Mouse (Mus musculus): ENCODE results near the gene Pde6g. TPM values are rescaled to one million over a fixed set of nuclear protein-coding genes. Genes with fewer than 3 reads are reported as not detected.

Gene Pde6g
- 0.25 and 0.41 TPM in 2 replicates for polyA plus RNA-seq (2016; fragmentation: Nextera tagmentation; extraction: Ambion mirVana)

GRCm38 (mm10) chr11:120453306-120453705 lies at the start of gene Pde6g:
TSS of gene Pde6g (minus strand) at chr11:120453500.
- peaks cover 18% of the 10 kb centered on the region for H3K4me1 ChIP-seq
- H3K36me3 ChIP-seq (replicated peaks), result peaks cover 15% of the 10 kb centered on the region; the same call in 1 of the 2 replicates
- no peak within 1 kb of the TSS for H3K27ac ChIP-seq
- WGBS, result 86% methylated on average over 4 of the region's 4 CpGs
- H3K9me3 ChIP-seq, result no peaks in the 10 kb centered on the region
- H3K4me3 ChIP-seq, result no peak within 1 kb of the TSS; the same call in 1 of the 2 replicates
- no peak for DNase-seq (ENCODE audit: extremely low spot score, low spot score)
- no peaks in the 10 kb centered on the region for H3K27me3 ChIP-seq (ENCODE audit: poor library complexity, severe bottlenecking)

- Histone ChIP-seq H3K27me3 (ENCODE audit: poor library complexity, severe bottlenecking) (no peaks in the 10 kb centered on the region), H3K4me3 (no peak overlapping the region), H3K27ac (no peak overlapping the region), H3K9me3 (no peaks in the 10 kb centered on the region), H3K4me1 (peaks cover 6% of the 10 kb centered on the region; the same call in 1 of the 2 replicates), H3K36me3 (replicated peaks) (peaks cover 27% of the 10 kb centered on the region)
- 91% methylated on average over 4 of the region's 4 CpGs for WGBS
- DNase-seq (ENCODE audit: extremely low spot score, low spot score), result no peak
Measured at GRCm38 (mm10) chr11:120501701-120502100, 48.4 kb upstream of the Pde6g start.

- no peaks in the 10 kb centered on the region for H3K27me3 ChIP-seq (ENCODE audit: poor library complexity, severe bottlenecking)
- no peak overlapping the region for H3K4me3 ChIP-seq
- peaks cover 6% of the 10 kb centered on the region; the same call in 1 of the 2 replicates for H3K4me1 ChIP-seq
- no peak overlapping the region for H3K27ac ChIP-seq
- H3K9me3 ChIP-seq, result no peaks in the 10 kb centered on the region
- no peak for DNase-seq (ENCODE audit: extremely low spot score, low spot score)
- 73% methylated on average over 6 of the region's 6 CpGs for WGBS
- H3K36me3 ChIP-seq (replicated peaks), result peaks cover 33% of the 10 kb centered on the region
Measured at GRCm38 (mm10) chr11:120501018-120501417, 47.7 kb upstream of the Pde6g start.

GRCm38 (mm10) chr11:120500357-120500756 lies 47.1 kb upstream of the Pde6g start:
- Histone ChIP-seq H3K27me3 (ENCODE audit: poor library complexity, severe bottlenecking) (no peaks in the 10 kb centered on the region), H3K27ac (no peak overlapping the region), H3K4me1 (peaks cover 6% of the 10 kb centered on the region; the same call in 1 of the 2 replicates), H3K36me3 (replicated peaks) (peaks cover 40% of the 10 kb centered on the region), H3K9me3 (no peaks in the 10 kb centered on the region), H3K4me3 (no peak overlapping the region; the same call in 1 of the 2 replicates)
- DNase-seq (ENCODE audit: extremely low spot score, low spot score), result no peak
- 31% methylated on average over 3 of the region's 3 CpGs for WGBS

- 93% methylated on average over 6 of the region's 6 CpGs for WGBS
Measured at GRCm38 (mm10) chr11:120499894-120500293, 46.6 kb upstream of the Pde6g start.

GRCm38 (mm10) chr11:120498891-120499290 lies 45.6 kb upstream of the Pde6g start:
- peaks cover 12% of the 10 kb centered on the region for H3K4me1 ChIP-seq
- peaks cover 55% of the 10 kb centered on the region for H3K36me3 ChIP-seq (replicated peaks)
- 0 out of 2 replicates have a peak overlapping the region, but pooled peaks have one; percentile 5 for H3K4me3 ChIP-seq
- no peak for DNase-seq (ENCODE audit: extremely low spot score, low spot score)
- 91% methylated on average over 5 of the region's 5 CpGs for WGBS
- no peak overlapping the region for H3K27ac ChIP-seq
- no peaks in the 10 kb centered on the region for H3K9me3 ChIP-seq
- H3K27me3 ChIP-seq (ENCODE audit: poor library complexity, severe bottlenecking), result no peaks in the 10 kb centered on the region

More at GRCm38 (mm10) chr11:120499894-120500293, 46.6 kb upstream of the Pde6g start:
- H3K27ac ChIP-seq, result no peak overlapping the region
- H3K36me3 ChIP-seq (replicated peaks), result peaks cover 45% of the 10 kb centered on the region
- no peak for DNase-seq (ENCODE audit: extremely low spot score, low spot score)
- H3K4me3 ChIP-seq, result no peak overlapping the region
- no peaks in the 10 kb centered on the region for H3K27me3 ChIP-seq (ENCODE audit: poor library complexity, severe bottlenecking)
- no peaks in the 10 kb centered on the region for H3K9me3 ChIP-seq
- H3K4me1 ChIP-seq, result peaks cover 6% of the 10 kb centered on the region; the same call in 1 of the 2 replicates

- no peak overlapping the region for H3K4me3 ChIP-seq
- no peaks in the 10 kb centered on the region for H3K9me3 ChIP-seq
Measured at GRCm38 (mm10) chr11:120498226-120498625, 44.9 kb upstream of the Pde6g start.

GRCm38 (mm10) chr11:120497436-120497835 lies 44.1 kb upstream of the Pde6g start:
- no peak for DNase-seq (ENCODE audit: extremely low spot score, low spot score)
- Histone ChIP-seq H3K4me3 (no peak overlapping the region), H3K4me1 (peaks cover 26% of the 10 kb centered on the region), H3K27me3 (ENCODE audit: poor library complexity, severe bottlenecking) (no peaks in the 10 kb centered on the region), H3K36me3 (replicated peaks) (peaks cover 57% of the 10 kb centered on the region), H3K9me3 (no peaks in the 10 kb centered on the region), H3K27ac (no peak overlapping the region)
- WGBS, result 93% methylated on average over 3 of the region's 3 CpGs

More at GRCm38 (mm10) chr11:120498226-120498625, 44.9 kb upstream of the Pde6g start:
- no peaks in the 10 kb centered on the region for H3K27me3 ChIP-seq (ENCODE audit: poor library complexity, severe bottlenecking)
- no peak for DNase-seq (ENCODE audit: extremely low spot score, low spot score)
- peaks cover 57% of the 10 kb centered on the region for H3K36me3 ChIP-seq (replicated peaks)
- no peak overlapping the region for H3K27ac ChIP-seq
- 95% methylated on average over 12 of the region's 12 CpGs for WGBS
- peaks cover 19% of the 10 kb centered on the region for H3K4me1 ChIP-seq

- no peak for DNase-seq (ENCODE audit: extremely low spot score, low spot score)
- Histone ChIP-seq H3K9me3 (no peaks in the 10 kb centered on the region), H3K4me3 (peak overlapping the region; percentile 98; the same call in 1 of the 2 replicates), H3K27me3 (ENCODE audit: poor library complexity, severe bottlenecking) (no peaks in the 10 kb centered on the region), H3K4me1 (peaks cover 54% of the 10 kb centered on the region), H3K27ac (no peak overlapping the region), H3K36me3 (replicated peaks) (peaks cover 67% of the 10 kb centered on the region)
- 88% methylated on average over 3 of the region's 3 CpGs for WGBS
Measured at GRCm38 (mm10) chr11:120493911-120494310, 40.6 kb upstream of the Pde6g start.

- H3K27ac ChIP-seq, result peak overlapping the region; percentile 92
- 71% methylated on average over 3 of the region's 3 CpGs for WGBS
- no peaks in the 10 kb centered on the region for H3K27me3 ChIP-seq (ENCODE audit: poor library complexity, severe bottlenecking)
- H3K36me3 ChIP-seq (replicated peaks), result peaks cover 67% of the 10 kb centered on the region
- H3K9me3 ChIP-seq, result no peaks in the 10 kb centered on the region
- H3K4me3 ChIP-seq, result peak overlapping the region; percentile 98
- DNase-seq (ENCODE audit: extremely low spot score, low spot score), result no peak
- H3K4me1 ChIP-seq, result peaks cover 54% of the 10 kb centered on the region
Measured at GRCm38 (mm10) chr11:120493351-120493750, 40.1 kb upstream of the Pde6g start.

GRCm38 (mm10) chr11:120492878-120493203 lies 39.5 kb upstream of the Pde6g start:
- no peaks in the 10 kb centered on the region for H3K27me3 ChIP-seq (ENCODE audit: poor library complexity, severe bottlenecking)
- H3K4me1 ChIP-seq, result peaks cover 54% of the 10 kb centered on the region
- 32% methylated on average over 3 of the region's 3 CpGs for WGBS
- DNase-seq (ENCODE audit: extremely low spot score, low spot score), result no peak
- no peaks in the 10 kb centered on the region for H3K9me3 ChIP-seq
- peak overlapping the region; percentile 98 for H3K4me3 ChIP-seq
- H3K27ac ChIP-seq, result peak overlapping the region; percentile 92
- H3K36me3 ChIP-seq (replicated peaks), result peaks cover 67% of the 10 kb centered on the region

- peak overlapping the region; percentile 98 for H3K4me3 ChIP-seq
- DNase-seq (ENCODE audit: extremely low spot score, low spot score), result peak; percentile 52
- peaks cover 67% of the 10 kb centered on the region for H3K36me3 ChIP-seq (replicated peaks)
- H3K27ac ChIP-seq, result peak overlapping the region; percentile 92
- no peaks in the 10 kb centered on the region for H3K9me3 ChIP-seq
- H3K4me1 ChIP-seq, result peaks cover 54% of the 10 kb centered on the region
- no peaks in the 10 kb centered on the region for H3K27me3 ChIP-seq (ENCODE audit: poor library complexity, severe bottlenecking)
- WGBS, result under 1% methylated on average over 48 of the region's 48 CpGs
Measured at GRCm38 (mm10) chr11:120492024-120492877, 39.0 kb upstream of the Pde6g start.
